Mouse (Mus musculus) liver, postnatal 0 days (tissue): ENCODE data around the gene Shox2.

Experiments
- CTCF ChIP-seq: sonication (generic); IDR thresholded peaks from 2 replicates; pipeline ENCODE4 v1.5.1; 2016; ENCODE audit warnings: antibody characterized with exemption, low read depth
- EP300 ChIP-seq: IDR thresholded peaks from 2 replicates; pipeline ENCODE4 v1.6.1; 2016; ENCODE audit warnings: antibody characterized with exemption, low read depth, mild to moderate bottlenecking

GRCm38 (mm10) chr3:66922436-66922835, 59.1 kb downstream of the Shox2 start:
- no peak for TF ChIP-seq CTCF
- no peak for TF ChIP-seq EP300
